Comparison of ENCODE assay signal across 15 mouse cellular contexts in genomic region chr5:111163377-111163776, GRCm38 (mm10).
DNase-seq lines count a peak whose midpoint lies in the region; ATAC-seq and TF ChIP-seq lines count a peak whose summit lies in the region.
"Had no signal": no experiment of that assay in that cellular context is flagged by ENCODE, and none has a peak within 500 bp of the region (broad histone marks: within the 10 kb centered on the region; RNA-seq: fewer than 3 reads in every experiment).

No protein-coding gene starts in this region.

- H3K9me3 ChIP-seq in kidney, postnatal 0 days (replicated peaks; ENCODE audit: low read length): no peaks in the 10 kb centered on the region
- no peaks in the 10 kb centered on the region for H3K9me3 ChIP-seq in forebrain, embryonic 15.5 days
- no peaks in the 10 kb centered on the region for H3K9me3 ChIP-seq in midbrain, embryonic 10.5 days (replicated peaks)
- no peaks in the 10 kb centered on the region for H3K9me3 ChIP-seq in neural tube, embryonic 15.5 days (replicated peaks)
- H3K9me3 ChIP-seq: heart, embryonic 15.5 days had no signal

- no peak overlapping the region for H3K4me3 ChIP-seq in kidney, postnatal 0 days (replicated peaks; ENCODE audit: low read depth, low read length)
- H3K4me3 ChIP-seq in forebrain, embryonic 15.5 days: no peak overlapping the region
- H3K4me3 ChIP-seq in midbrain, embryonic 10.5 days: no peak overlapping the region
- no peak overlapping the region for H3K4me3 ChIP-seq in neural tube, embryonic 15.5 days (replicated peaks)
- H3K4me3 ChIP-seq: heart, embryonic 15.5 days had no signal

- no peak overlapping the region for H3K4me2 ChIP-seq in kidney, postnatal 0 days (ENCODE audit: low read length)
- peak overlapping the region; percentile 19 for H3K4me2 ChIP-seq in forebrain, embryonic 15.5 days (replicated peaks)
- H3K4me2 ChIP-seq in neural tube, embryonic 15.5 days: peak overlapping the region; percentile 27
- H3K4me2 ChIP-seq: heart, embryonic 15.5 days; liver, embryonic 11.5 days had no signal

- H3K9ac ChIP-seq in kidney, postnatal 0 days (ENCODE audit: low read depth, low read length): no peak overlapping the region
- H3K9ac ChIP-seq in forebrain, embryonic 15.5 days (replicated peaks): peak overlapping the region; percentile 2; the same call in 1 of the 2 replicates
- 0 out of 2 replicates have a peak overlapping the region, but pooled peaks have one; percentile 14 for H3K9ac ChIP-seq in neural tube, embryonic 15.5 days (replicated peaks)
- H3K9ac ChIP-seq: heart, embryonic 15.5 days had no signal

- H3K27ac ChIP-seq in kidney, postnatal 0 days: no peak overlapping the region
- peak overlapping the region; percentile 16 for H3K27ac ChIP-seq in forebrain, embryonic 15.5 days (replicated peaks)
- peak overlapping the region; percentile 70 for H3K27ac ChIP-seq in midbrain, embryonic 10.5 days (replicated peaks)
- peak overlapping the region; percentile 71 for H3K27ac ChIP-seq in neural tube, embryonic 15.5 days (replicated peaks)
- H3K27ac ChIP-seq: heart, embryonic 15.5 days had no signal

- no peak for TF ChIP-seq CTCF in kidney, postnatal 0 days (IDR thresholded peaks at IDR 0.05; ENCODE audit: low read depth)

- no peaks in the 10 kb centered on the region for H3K27me3 ChIP-seq in kidney, postnatal 0 days (ENCODE audit: insufficient read depth, low read length)
- H3K27me3 ChIP-seq in forebrain, embryonic 15.5 days: no peaks in the 10 kb centered on the region
- peaks cover 3% of the 10 kb centered on the region; the same call in 1 of the 2 replicates for H3K27me3 ChIP-seq in midbrain, embryonic 10.5 days (ENCODE audit: low read depth, poor library complexity, severe bottlenecking)
- H3K27me3 ChIP-seq in neural tube, embryonic 15.5 days (replicated peaks): no peaks in the 10 kb centered on the region

- H3K4me1 ChIP-seq in kidney, postnatal 0 days (replicated peaks; ENCODE audit: insufficient read depth, low read length): peaks cover 13% of the 10 kb centered on the region; the same call in 1 of the 2 replicates
- H3K4me1 ChIP-seq in forebrain, embryonic 15.5 days: peaks cover 66% of the 10 kb centered on the region
- H3K4me1 ChIP-seq in midbrain, embryonic 10.5 days: peaks cover 63% of the 10 kb centered on the region
- H3K4me1 ChIP-seq in neural tube, embryonic 15.5 days: peaks cover 61% of the 10 kb centered on the region

- peak; percentile 62 for DNase-seq in kidney, postnatal 0 days (ENCODE audit: low spot score)
- no peak for DNase-seq in kidney, postnatal 25 days
- DNase-seq in midbrain, embryonic 10.5 days (ENCODE audit: low spot score): no peak
- DNase-seq in embryo, embryonic 10.5 days (ENCODE audit: low spot score): no peak
- no peak for DNase-seq in embryo, embryonic 9.5 days (ENCODE audit: extremely low spot score)
- DNase-seq: cerebellum, adult 8-10 months; gastrocnemius, postnatal 25 days; kidney, adult 2 months; layer of hippocampus, adult 9-11 months had no signal

- no peaks in the 10 kb centered on the region for H3K36me3 ChIP-seq in kidney, postnatal 0 days (ENCODE audit: insufficient read depth, low read length)
- H3K36me3 ChIP-seq in forebrain, embryonic 15.5 days: no peaks in the 10 kb centered on the region
- no peaks in the 10 kb centered on the region for H3K36me3 ChIP-seq in midbrain, embryonic 10.5 days
- H3K36me3 ChIP-seq in neural tube, embryonic 15.5 days: no peaks in the 10 kb centered on the region
- H3K36me3 ChIP-seq: heart, embryonic 15.5 days had no signal

- ATAC-seq in kidney, postnatal 0 days (replicated peaks; ENCODE audit: low FRiP score, low read depth): no peak
- ATAC-seq in forebrain, embryonic 15.5 days (replicated peaks): 0 out of 2 replicates have a peak, but pooled peaks have one; percentile 15
- peak; percentile 19; the same call in 1 of the 2 replicates for ATAC-seq in neural tube, embryonic 15.5 days (ENCODE audit: low FRiP score)
- ATAC-seq: activated CD4-positive, CD25-positive, alpha-beta regulatory T cell, adult 4 months; lung, postnatal 0 days had no signal

- 42% methylated on average over 11 of the region's 11 CpGs for WGBS in kidney, postnatal 0 days
- 21% methylated on average over 11 of the region's 11 CpGs for whole genome bisulfite sequencing in forebrain, embryonic 15.5 days
- 59% methylated on average over 11 of the region's 11 CpGs for WGBS in midbrain, embryonic 10.5 days
- WGBS in neural tube, embryonic 15.5 days: 17% methylated on average over 11 of the region's 11 CpGs
